8 mouse cellular contexts compared by ENCODE assay signal in the genomic region with DNA sequence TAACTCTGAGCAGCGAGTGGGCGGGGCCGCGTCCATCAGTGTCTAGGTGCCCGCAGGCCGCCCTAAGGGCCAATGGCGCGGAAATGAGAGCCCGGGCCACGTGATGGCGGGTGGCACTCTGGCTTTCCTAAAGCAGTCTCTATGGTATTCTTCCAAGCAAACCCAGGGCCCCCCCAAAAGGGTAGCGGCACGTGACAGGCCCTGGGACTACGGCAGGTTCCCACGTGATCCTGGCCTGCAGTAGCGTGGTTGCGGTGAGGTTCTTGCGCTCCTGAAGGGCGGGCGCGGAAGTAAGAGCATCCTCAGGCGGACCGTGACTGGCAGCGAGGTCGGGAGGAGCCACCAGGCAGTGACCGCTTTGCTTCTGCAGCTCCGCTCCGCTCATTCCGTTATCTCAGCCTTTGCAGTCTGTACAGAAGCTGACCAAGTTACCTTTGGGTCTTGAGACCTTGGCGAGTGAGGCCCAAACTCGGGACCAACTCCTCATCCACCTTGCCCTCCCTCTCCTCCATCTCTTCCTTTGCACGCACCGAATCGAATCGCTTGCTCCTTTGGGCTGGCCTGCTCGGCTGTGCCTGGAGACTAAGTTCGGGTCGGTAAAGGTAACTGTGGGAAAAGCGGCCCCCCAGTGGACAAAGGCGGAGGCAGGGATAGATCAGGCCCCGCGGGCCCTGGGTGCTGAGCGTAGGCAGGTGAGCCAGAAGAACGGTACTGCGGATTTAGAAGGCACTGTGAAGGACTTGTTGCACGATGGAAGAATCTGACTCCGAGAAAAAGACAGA. TPM values are rescaled to one million over a fixed set of nuclear protein-coding genes. Genes with fewer than 3 reads are reported as not detected.
DNase-seq lines count a peak whose midpoint lies in the region; ATAC-seq lines count a peak whose summit lies in the region.

A gene (plus strand): TSS at position 248 of the 782 bp plus-strand sequence.

- 15% methylated on average over 47 of the region's 47 CpGs for WGBS in hindbrain, embryonic 16.5 days

- H3K9ac ChIP-seq in hindbrain, embryonic 16.5 days (ENCODE audit: low read depth, low read length), result peak within 1 kb of the TSS; percentile 65

- H3K9me3 ChIP-seq in hindbrain, embryonic 16.5 days (ENCODE audit: control insufficient read depth, low read length), result no peaks in the 10 kb centered on the region

- H3K4me2 ChIP-seq in hindbrain, embryonic 16.5 days (ENCODE audit: low read length), result peak within 1 kb of the TSS; percentile 56

- no peaks in the 10 kb centered on the region for H3K27me3 ChIP-seq in hindbrain, embryonic 16.5 days (replicated peaks; ENCODE audit: control insufficient read depth, insufficient read depth, low read length)

- peak within 1 kb of the TSS; percentile 55 for H3K4me3 ChIP-seq in hindbrain, embryonic 16.5 days (ENCODE audit: low read length)

- H3K36me3 ChIP-seq in hindbrain, embryonic 16.5 days (ENCODE audit: control insufficient read depth, insufficient read depth, low read length), result no peaks in the 10 kb centered on the region

- H3K27ac ChIP-seq in hindbrain, embryonic 16.5 days (ENCODE audit: low read depth, low read length), result peak within 1 kb of the TSS; percentile 59; the same call in 1 of the 2 replicates

- ATAC-seq in hindbrain, embryonic 16.5 days, result peak; percentile 99

- no peaks in the 10 kb centered on the region for H3K4me1 ChIP-seq in hindbrain, embryonic 16.5 days (ENCODE audit: control insufficient read depth, insufficient read depth, low read depth, low read length)

- DNase-seq in WW6 (ENCODE audit: low read depth, low spot score), result peak; percentile 59
- peak; percentile 46 to 77 for DNase-seq in cerebellum, postnatal 4 days (ENCODE audit: low spot score in 2 of 2)
- DNase-seq in gastrocnemius, adult 18-20 months (ENCODE audit: low spot score), result peak; percentile 38
- peak; percentile 69 to 78 for DNase-seq in left cerebral cortex, adult 18-20 months (ENCODE audit: low spot score in 2 of 2)
- DNase-seq in lung, postnatal 4 days, result peak; percentile 56 to 77
- DNase-seq in retina, postnatal 1 day, result peak; percentile 90
- DNase-seq in thymus, postnatal 4 days, result peak; percentile 71

RNA-seq across cellular contexts. Expression of the gene that starts here (rescaled TPM):
- total RNA-seq in gastrocnemius, adult 18-20 months (2021), result 1 to 10 TPM; 2.3 to 3.1 TPM
- polyA plus RNA-seq in hindbrain, embryonic 16.5 days (2015; fragmentation: Nextera tagmentation; extraction: Ambion mirVana), result 8.5 and 10.3 TPM in 2 replicates
- total RNA-seq in left cerebral cortex, adult 18-20 months (2021), result 10 to 100 TPM; 72.2 to 79.5 TPM

Comparison
In these comparisons a context has a peak if more than half of its experiments do, and no peak if none do; other contexts are left out.
1. Peak in every context shown above with its lines: DNase-seq, ATAC-seq, H3K4me3 ChIP-seq and H3K27ac ChIP-seq.
2. RNA of the gene that starts here (total RNA-seq): 72.2 to 79.5 TPM in left cerebral cortex, adult 18-20 months; 2.3 to 3.1 TPM in gastrocnemius, adult 18-20 months; every median in the first group is over 10 times any median in the second.
3. DNase-seq: peak in every context shown above with its lines; median percentile 90 in retina, postnatal 1 day; 74 in left cerebral cortex, adult 18-20 months; 71 in thymus, postnatal 4 days; 66 in lung, postnatal 4 days; 62 in cerebellum, postnatal 4 days; 59 in WW6; 38 in gastrocnemius, adult 18-20 months.